Mouse (Mus musculus) adrenal gland, adult (tissue): Measurements from ENCODE around the gene Serinc3.
A peak's percentile ranks its signal among the peaks of the same experiment; 100 is the strongest.

ENCODE experiments used
- DNase-seq, 2 experiments: peaks; one replicate each; pipeline ENCODE4 v3.0.0; 2022 to 2023; ENCODE audit warnings: low spot score in 1 of 2; ENCODE audit not compliant: inconsistent age in 2 of 2

Serinc3 gene

DNA sequence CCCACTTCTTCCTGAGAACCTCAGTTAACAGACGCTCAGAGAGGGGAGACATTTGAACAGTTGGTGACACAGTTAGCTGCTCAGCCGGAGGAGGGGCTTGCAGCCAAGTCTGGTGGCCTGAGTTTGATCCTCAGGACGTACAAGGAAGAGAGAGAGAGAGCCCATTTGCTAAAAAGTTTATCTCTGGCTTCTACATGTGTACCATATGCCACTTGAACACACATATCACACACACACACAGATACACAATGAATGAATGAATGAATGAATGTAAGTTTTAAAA lies 48.1 kb downstream of the Serinc3 start:
- no peak for DNase-seq

GRCm38 (mm10) chr2:163596057-163596872 lies 48.7 kb downstream of the Serinc3 start:
- peak; percentile 84 to 85 for DNase-seq

DNA sequence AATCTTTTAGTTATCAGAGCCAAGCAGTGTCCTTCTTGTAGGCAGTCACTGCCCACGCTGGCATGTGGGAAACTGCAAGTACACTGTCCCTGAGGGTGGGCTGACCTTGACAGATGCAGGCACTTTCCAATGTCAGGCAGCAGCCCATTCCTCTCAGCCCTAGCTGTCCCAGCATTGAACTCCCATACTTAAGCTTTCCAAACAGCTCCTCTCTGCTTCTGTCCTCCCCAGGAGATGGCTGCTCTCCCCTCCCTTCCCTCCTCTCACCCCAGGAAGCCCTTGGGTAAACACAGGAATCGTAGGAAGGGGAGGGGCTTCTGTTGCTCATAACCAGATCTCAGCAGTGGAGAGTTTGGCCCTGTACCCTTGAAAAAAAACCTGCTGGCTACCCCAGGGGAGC lies 49.8 kb downstream of the Serinc3 start:
- DNase-seq: peak; percentile 65 to 74

DNA sequence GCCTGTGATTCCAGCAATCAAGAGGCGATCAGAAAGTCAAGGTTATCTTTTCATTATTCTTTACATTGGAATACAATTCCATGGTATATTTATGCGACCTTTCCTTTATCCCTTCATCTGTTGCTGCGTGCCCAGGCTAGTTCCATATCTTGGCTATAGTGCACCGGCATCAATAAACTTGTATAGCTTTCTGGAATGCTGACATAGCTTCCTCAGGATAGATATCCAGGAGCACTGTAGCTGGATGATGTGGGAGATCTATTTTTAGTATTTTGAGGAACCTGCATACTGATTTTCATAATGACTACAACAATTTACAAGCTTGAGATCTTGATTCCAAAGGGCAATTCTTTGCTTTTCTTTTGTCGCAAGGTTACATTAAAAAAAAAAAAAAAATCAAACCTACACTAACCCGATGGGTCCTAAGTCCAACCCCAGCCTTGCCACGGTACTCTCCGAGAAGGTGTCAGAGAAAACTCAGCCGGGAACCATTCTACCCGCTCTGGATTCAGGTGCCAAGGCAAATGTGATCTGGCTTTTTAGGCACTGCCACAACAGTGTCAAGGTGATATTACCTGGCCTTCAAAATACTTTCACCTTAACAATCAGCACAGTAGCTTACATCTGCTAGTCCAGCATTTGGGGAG lies 51.2 kb downstream of the Serinc3 start:
- DNase-seq: no peak

GRCm38 (mm10) chr2:163592084-163592483 lies 52.8 kb downstream of the Serinc3 start:
- peak in 1 of 2 experiments; percentile 64 for DNase-seq

DNA sequence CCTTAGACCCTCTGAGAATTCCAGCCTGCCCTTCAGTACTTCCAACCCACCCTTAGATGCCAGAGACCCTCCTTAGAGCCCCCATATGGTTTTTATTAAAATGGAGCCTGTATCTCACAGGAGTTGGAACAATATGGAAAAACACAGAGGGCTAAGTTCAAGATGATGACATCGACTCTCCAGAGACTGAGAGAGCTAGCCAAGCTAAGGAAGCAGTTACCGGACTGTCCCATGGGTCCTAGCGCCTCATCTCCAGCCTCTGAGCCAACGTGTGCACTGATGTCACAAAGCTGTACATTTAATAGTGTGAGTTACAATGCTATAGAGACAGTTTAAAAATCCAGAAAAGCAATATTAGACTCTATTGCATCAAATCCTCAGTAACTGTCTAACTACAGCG lies 53.9 kb downstream of the Serinc3 start:
- no peak for DNase-seq

GRCm38 (mm10) chr2:163590211-163590610 lies 54.7 kb downstream of the Serinc3 start:
- no peak for DNase-seq

GRCm38 (mm10) chr2:163587506-163587905 lies 57.4 kb downstream of the Serinc3 start:
- no peak for DNase-seq

- peak in 1 of 2 experiments; percentile 71 for DNase-seq
Measured at GRCm38 (mm10) chr2:163586384-163587261, 58.3 kb downstream of the Serinc3 start.

DNA sequence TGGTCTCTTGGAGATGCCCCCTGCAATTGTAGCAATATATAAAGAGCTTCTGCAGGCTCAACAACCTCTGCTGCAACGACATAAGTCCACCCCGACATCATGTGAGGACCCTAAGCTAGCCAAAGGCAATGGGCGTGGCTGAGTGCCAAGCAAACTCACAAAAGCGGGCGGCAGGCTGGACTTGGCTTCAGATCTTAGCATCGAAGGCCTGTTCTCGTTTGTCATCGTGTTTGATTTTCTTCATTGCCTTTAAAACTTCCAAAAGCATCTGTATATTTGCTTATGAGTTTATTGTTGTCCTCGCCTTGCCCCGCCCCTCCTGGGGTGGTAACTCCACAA lies 60.9 kb downstream of the Serinc3 start:
- DNase-seq: no peak

DNA sequence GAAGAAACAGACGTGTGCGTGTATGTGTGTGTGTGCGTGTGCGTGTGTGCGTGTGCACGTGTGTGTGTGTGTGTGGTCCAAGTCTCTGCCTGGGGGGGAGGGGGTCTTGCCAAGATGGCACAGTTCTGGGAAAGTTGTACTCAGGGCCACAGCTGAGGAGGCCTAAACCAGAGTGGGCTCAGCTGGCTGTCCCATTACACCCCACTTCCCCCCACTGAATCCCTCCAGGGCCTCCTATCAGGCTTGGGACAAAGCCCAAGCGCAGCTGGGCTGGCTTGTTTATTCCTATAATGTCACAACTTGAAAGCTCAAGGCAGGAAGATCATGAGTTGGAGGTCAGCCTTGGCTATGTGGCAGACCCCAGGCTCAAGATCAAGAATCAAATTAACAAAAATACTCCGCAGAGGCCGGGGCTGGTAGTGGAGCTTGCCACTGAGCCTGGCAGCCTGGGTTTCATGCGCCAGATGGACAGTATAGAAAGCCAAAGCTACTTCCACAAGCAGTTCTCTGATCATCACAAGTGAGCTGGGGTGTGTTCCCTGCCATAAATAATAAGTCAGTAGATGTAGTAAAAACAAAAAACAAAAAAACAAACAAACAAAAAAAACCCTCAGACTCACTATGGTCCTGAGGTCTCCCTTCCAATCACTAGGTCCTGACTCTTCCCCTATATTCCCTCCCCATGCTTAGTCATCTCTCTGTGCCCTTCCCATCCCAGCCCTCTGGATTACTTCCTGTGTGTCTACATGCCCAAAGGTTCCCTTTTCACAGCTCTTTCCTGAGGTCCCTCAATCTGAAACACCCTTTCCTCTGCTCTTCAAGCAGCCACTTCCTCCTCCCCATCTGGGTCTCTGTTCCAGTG lies 61.5 kb downstream of the Serinc3 start:
- no peak for DNase-seq

DNA sequence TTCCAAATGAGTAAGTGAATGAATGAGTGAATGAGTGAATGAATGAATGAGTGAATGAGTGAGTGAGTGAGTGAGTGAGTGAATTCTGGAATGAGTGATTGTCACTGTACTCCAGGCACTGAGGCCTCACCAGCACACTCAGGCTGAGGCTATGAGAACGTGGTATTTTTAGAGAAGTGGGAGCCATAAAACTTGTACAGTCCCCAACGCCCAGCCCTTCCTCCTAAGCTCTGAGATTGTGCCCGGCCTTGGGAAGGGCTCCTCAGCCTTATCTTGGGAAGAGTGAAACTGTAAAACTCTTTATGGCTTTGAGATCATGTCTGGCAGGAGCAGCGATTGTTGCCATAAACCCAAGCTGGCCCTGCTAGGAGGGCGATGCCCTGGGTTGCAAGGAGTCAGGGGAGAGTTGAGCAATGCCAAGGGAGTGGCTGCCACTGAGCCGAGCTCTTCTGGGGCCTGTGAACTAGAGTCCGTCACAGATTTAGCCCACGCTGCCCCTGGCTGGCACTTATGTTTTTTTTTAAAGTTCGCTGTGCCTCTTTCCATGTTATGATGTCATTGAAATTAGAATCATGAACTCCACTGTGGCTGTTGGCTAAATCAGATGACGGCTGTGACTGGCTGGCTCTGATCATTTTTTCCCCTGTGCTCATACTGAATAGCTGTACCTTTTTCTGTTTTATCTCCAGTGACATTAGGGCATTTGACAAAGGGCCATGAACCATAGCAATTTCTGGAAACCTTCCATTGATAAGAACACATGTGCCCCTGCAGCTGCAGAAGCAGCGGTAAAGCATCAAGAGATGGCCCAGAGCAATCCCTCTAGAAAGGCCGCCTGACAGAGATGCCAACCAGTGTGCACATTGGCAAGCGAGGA lies 64.6 kb downstream of the Serinc3 start:
- peak in 1 of 2 experiments; percentile 45 for DNase-seq

DNA sequence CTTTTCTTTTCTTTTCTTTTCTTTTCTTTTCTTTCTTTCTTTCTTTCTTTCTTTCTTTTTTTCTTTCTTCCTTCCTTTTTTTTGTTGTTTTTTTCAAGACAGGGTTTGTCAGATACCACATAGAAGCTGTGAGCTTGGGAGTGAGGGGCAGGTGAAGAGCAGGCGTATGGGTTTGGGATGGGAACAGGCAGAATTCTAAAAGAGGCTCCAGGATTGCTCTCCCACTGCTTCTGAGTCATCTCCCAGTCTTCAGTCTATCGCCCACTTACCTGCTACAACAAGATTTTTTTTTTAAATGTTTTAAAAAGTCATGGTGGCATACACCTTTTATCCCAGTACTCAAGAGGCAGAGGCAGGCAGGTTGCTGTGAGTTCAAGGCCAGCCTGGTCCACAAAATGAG lies 66.9 kb downstream of the Serinc3 start:
- no peak for DNase-seq

GRCm38 (mm10) chr2:163575248-163575647 lies 69.7 kb downstream of the Serinc3 start:
- peak in 1 of 2 experiments; percentile 57 for DNase-seq

- DNase-seq: no peak
Measured at GRCm38 (mm10) chr2:163574321-163574720, 70.6 kb downstream of the Serinc3 start.
